Mouse (Mus musculus) kidney, adult 2 months (tissue): ENCODE measurements at regions not wholly inside any gene's neighbourhood (a gene's known extent, or its start where the extent isn't known, plus 50 kb on each side); places are given as distances from the start of the nearest gene placed in this dataset.

Experiments
- CTCF ChIP-seq: fragments of 200-500 bp; conservative IDR thresholded peaks from 2 replicates; pipeline ENCODE4 v1.5.1; 2011; ENCODE audit warnings: low read depth, mild to moderate bottlenecking, control low read depth, low read length, moderate library complexity, mixed read lengths; ENCODE audit not compliant: insufficient read depth, insufficient read length
- POLR2A ChIP-seq: fragments of 200-500 bp; IDR thresholded peaks from one replicate; pipeline ENCODE4 v1.6.1; 2011; ENCODE audit warnings: low read depth, low read length, control low read depth

DNA sequence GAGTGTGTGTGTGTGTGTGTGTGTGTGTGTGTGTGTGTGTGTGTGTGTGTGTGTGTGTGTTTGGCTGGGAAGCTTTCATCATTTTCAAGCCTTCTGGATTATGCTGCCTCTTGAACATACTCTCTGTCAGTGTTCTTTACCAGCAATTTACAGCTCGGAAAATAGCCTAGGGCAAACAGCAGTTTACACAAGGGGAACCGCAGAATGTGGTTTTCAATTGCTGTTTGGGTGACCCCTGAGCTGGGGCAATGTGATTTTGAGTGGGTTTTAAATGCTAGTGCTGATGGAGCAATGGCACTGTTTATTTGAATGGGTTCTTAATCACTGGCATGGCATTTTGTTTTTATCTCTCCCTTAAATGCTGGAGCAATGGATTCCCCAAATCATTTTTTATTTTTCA lies 162.5 kb upstream of the Otx2 start:
- no peak for TF ChIP-seq POLR2A
- no peak for TF ChIP-seq CTCF
